ENCODE assay signal across 26 mouse cellular contexts in genomic region chr7:137648621-137649020, GRCm38 (mm10).
"Had no signal": no experiment of that assay in that cellular context is flagged by ENCODE, and none has a peak within 500 bp of the region (broad histone marks: within the 10 kb centered on the region; RNA-seq: fewer than 3 reads in every experiment).

No protein-coding gene starts in this region.

- H3K4me2 ChIP-seq: heart, embryonic 13.5 days; heart, embryonic 15.5 days; hindbrain, embryonic 13.5 days; hindbrain, embryonic 15.5 days; kidney, embryonic 15.5 days; limb, embryonic 12.5 days; limb, embryonic 15.5 days; liver, embryonic 12.5 days had no signal

- ATAC-seq: hindbrain, postnatal 0 days; intestine, embryonic 16.5 days; liver, embryonic 12.5 days had no signal

- H3K27me3 ChIP-seq: heart, embryonic 13.5 days; heart, embryonic 15.5 days; hindbrain, embryonic 13.5 days; hindbrain, embryonic 15.5 days; kidney, embryonic 15.5 days; limb, embryonic 12.5 days; limb, embryonic 15.5 days; liver, embryonic 12.5 days had no signal

- DNase-seq: gastrocnemius, postnatal 14 days; gastrocnemius, postnatal 36 days; heart, adult 18-20 months; heart, postnatal 14 days; heart, postnatal 36 days; kidney, adult 11 months; kidney, adult 2 months; kidney, adult 9 months; kidney, postnatal 14 days; kidney, postnatal 36 days; layer of hippocampus, adult 9-11 months; layer of hippocampus, postnatal 36 days; left cerebral cortex, postnatal 4 days had no signal

- H3K4me3 ChIP-seq: heart, embryonic 10.5 days; heart, embryonic 13.5 days; heart, embryonic 15.5 days; hindbrain, embryonic 13.5 days; hindbrain, embryonic 15.5 days; kidney, embryonic 15.5 days; limb, embryonic 12.5 days; limb, embryonic 15.5 days; liver, embryonic 12.5 days had no signal

- H3K9me3 ChIP-seq: heart, embryonic 10.5 days; heart, embryonic 13.5 days; heart, embryonic 15.5 days; hindbrain, embryonic 13.5 days; hindbrain, embryonic 15.5 days; kidney, embryonic 15.5 days; limb, embryonic 12.5 days; limb, embryonic 15.5 days; liver, embryonic 12.5 days had no signal

- H3K4me1 ChIP-seq: heart, embryonic 10.5 days; heart, embryonic 13.5 days; heart, embryonic 15.5 days; kidney, embryonic 15.5 days; limb, embryonic 15.5 days; liver, embryonic 12.5 days had no signal

- H3K9ac ChIP-seq: heart, embryonic 13.5 days; heart, embryonic 15.5 days; hindbrain, embryonic 13.5 days; hindbrain, embryonic 15.5 days; kidney, embryonic 15.5 days; limb, embryonic 12.5 days; limb, embryonic 15.5 days; liver, embryonic 12.5 days; liver, embryonic 14.5 days had no signal

- H3K27ac ChIP-seq: heart, embryonic 10.5 days; heart, embryonic 13.5 days; heart, embryonic 15.5 days; hindbrain, embryonic 13.5 days; hindbrain, embryonic 15.5 days; hindbrain, postnatal 0 days; kidney, embryonic 15.5 days; kidney, postnatal 0 days; limb, embryonic 12.5 days; limb, embryonic 15.5 days; liver, embryonic 12.5 days; liver, embryonic 14.5 days had no signal

- H3K36me3 ChIP-seq: heart, embryonic 10.5 days; heart, embryonic 13.5 days; heart, embryonic 15.5 days; hindbrain, embryonic 13.5 days; hindbrain, embryonic 15.5 days; kidney, embryonic 15.5 days; limb, embryonic 12.5 days; limb, embryonic 15.5 days; liver, embryonic 12.5 days had no signal
